Mouse (Mus musculus): Measurements from ENCODE around the gene Rccd1.

Rccd1 gene

GRCm38 (mm10) chr7:80299568-80299967, 24.7 kb downstream of the Rccd1 start:
- DNase-seq (ENCODE audit: low spot score): no peak

- DNase-seq (ENCODE audit: low spot score): no peak
Observed at GRCm38 (mm10) chr7:80298754-80299153, 25.5 kb downstream of the Rccd1 start.

- DNase-seq (ENCODE audit: low spot score): no peak
Observed at GRCm38 (mm10) chr7:80297041-80297440, 27.2 kb downstream of the Rccd1 start.

- no peak for DNase-seq (ENCODE audit: low spot score)
Observed at GRCm38 (mm10) chr7:80296462-80296861, 27.8 kb downstream of the Rccd1 start.

GRCm38 (mm10) chr7:80294764-80295648, 29.2 kb downstream of the Rccd1 start:
- DNase-seq (ENCODE audit: low spot score): no peak

GRCm38 (mm10) chr7:80294062-80294763, 30.0 kb downstream of the Rccd1 start, which contains the start of gene Prc1:
Gene Prc1, plus strand, starts transcription at chr7:80294450.
- DNase-seq (ENCODE audit: low spot score): peak; percentile 98

- no peak for DNase-seq (ENCODE audit: low spot score)
Observed at GRCm38 (mm10) chr7:80287736-80288135, 36.5 kb downstream of the Rccd1 start.

GRCm38 (mm10) chr7:80285725-80286124, 38.5 kb downstream of the Rccd1 start:
- DNase-seq (ENCODE audit: low spot score): no peak

GRCm38 (mm10) chr7:80284391-80284790, 39.9 kb downstream of the Rccd1 start:
- no peak for DNase-seq (ENCODE audit: low spot score)

- no peak for DNase-seq (ENCODE audit: low spot score)
Observed at GRCm38 (mm10) chr7:80283226-80283918, 40.9 kb downstream of the Rccd1 start.

- DNase-seq (ENCODE audit: low spot score): no peak
Observed at GRCm38 (mm10) chr7:80281646-80282045, 42.6 kb downstream of the Rccd1 start.

- no peak for DNase-seq (ENCODE audit: low spot score)
Observed at GRCm38 (mm10) chr7:80280998-80281397, 43.3 kb downstream of the Rccd1 start.

- no peak for DNase-seq (ENCODE audit: low spot score)
Observed at GRCm38 (mm10) chr7:80280032-80280431, 44.2 kb downstream of the Rccd1 start.

- DNase-seq (ENCODE audit: low spot score): no peak
Observed at GRCm38 (mm10) chr7:80276374-80276773, 47.9 kb downstream of the Rccd1 start.

- DNase-seq (ENCODE audit: low spot score): no peak
Observed at GRCm38 (mm10) chr7:80273456-80273855, 50.8 kb downstream of the Rccd1 start.

GRCm38 (mm10) chr7:80269751-80270255, 54.5 kb downstream of the Rccd1 start:
- no peak for DNase-seq (ENCODE audit: low spot score)

- peak; percentile 92 for DNase-seq (ENCODE audit: low spot score)
Observed at GRCm38 (mm10) chr7:80268897-80269750, 55.1 kb downstream of the Rccd1 start, which contains the start of gene Vps33b. Gene Vps33b, plus strand, starts transcription at chr7:80269649.

GRCm38 (mm10) chr7:80267764-80268163, 56.5 kb downstream of the Rccd1 start:
- DNase-seq (ENCODE audit: low spot score): no peak

GRCm38 (mm10) chr7:80264606-80265005, 59.6 kb downstream of the Rccd1 start:
- DNase-seq (ENCODE audit: low spot score): no peak

- DNase-seq (ENCODE audit: low spot score): no peak
Observed at GRCm38 (mm10) chr7:80261372-80261990, 62.8 kb downstream of the Rccd1 start.
